Mouse (Mus musculus): Measurements from ENCODE around the gene Reps1. TPM values are rescaled to one million over a fixed set of nuclear protein-coding genes. Genes with fewer than 3 reads are reported as not detected.

Gene Reps1
- total RNA-seq, 2 experiments from 2014 or later, result 22.8 to 25.3 TPM

DNA sequence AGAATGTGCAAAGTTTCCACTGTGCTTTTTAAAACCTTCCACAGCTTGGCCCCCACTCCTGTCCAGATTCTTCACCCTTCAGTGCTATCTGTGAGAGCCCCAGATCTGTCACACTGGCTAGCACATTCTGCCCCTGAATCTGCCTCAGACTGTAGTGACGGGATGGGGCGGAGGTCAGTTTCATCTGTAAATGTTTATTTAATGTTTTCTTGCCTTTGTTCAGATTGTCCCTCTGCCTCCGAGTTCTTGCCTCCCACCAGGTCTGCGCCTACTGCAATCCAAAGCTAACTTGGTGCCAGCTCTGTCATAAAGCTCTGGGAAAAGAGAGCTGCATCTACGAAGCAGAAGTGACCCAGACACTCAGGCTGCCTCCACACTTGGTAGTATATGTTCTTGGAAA lies 18.8 kb upstream of the Reps1 start:
- no peak for DNase-seq
- Histone ChIP-seq H3K27ac (no peak overlapping the region), H3K4me3 (no peak overlapping the region)
- intact Hi-C loops (cut with DNase I), result no loop called here
- TF ChIP-seq CTCF (IDR thresholded peaks at IDR 0.05), result no peak

DNA sequence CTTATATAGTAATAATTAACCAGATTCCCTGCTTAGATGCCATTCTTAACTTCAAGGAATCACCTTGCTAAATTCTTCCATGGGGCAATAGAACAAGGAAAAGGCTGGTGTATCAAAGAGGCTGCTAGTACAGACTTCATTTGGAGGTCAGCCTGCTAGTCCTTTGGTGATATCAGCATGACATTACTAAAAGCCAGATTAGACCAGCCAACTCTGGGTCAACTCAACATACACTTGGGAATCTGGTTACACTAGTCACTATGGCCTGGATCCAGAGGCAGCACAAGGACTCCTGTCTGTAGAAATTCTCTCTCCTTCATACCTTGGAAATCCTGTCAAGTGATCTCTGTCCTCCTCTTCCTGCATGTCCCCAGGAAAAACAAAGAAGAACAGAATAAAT lies 9.3 kb upstream of the Reps1 start:
- no peak for TF ChIP-seq CTCF (IDR thresholded peaks at IDR 0.05)
- no peak overlapping the region for H3K27ac ChIP-seq
- DNase-seq, result no peak
- intact Hi-C loops (cut with DNase I), result no loop called here
- no peak overlapping the region for H3K4me3 ChIP-seq

DNA sequence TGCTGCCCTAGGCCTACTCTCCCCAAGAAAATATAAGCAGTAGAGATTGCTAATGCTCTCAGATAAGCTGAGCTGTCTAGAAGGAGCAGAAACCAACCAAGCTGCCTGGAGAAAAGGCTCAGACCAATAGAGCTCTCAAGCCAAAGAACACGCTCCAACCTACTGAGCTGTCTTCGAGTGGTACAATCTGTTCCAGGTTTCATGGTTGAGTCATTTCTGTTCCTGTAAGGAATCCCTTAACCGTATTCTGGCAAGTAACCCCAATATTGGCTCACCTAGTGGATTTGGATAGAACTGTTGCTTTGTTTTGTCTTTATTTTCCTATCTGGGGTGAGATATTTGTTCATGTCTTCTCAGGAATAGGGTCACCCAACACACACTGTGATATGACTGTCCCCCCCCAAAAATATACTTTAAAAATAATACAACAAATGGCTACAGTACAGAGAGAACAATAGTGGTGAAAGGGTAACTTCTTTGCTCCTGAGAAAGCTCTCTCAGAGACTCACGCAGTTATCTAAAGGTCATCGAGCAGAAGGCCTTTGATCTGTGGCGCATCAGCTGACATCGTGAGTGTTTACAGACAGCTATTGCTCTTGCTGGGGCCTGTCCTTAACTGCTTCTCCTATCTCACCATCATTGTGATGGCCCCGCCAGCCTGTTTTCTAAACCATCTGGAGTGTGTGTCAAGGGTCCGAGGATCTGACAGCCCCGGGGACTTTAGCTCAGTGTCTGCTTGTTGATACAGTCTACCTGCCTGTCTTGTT lies 8.1 kb upstream of the Reps1 start:
- no peak for DNase-seq
- intact Hi-C loops (cut with DNase I), result no loop called here
- Histone ChIP-seq H3K4me3 (no peak overlapping the region), H3K27ac (no peak overlapping the region)
- TF ChIP-seq CTCF (IDR thresholded peaks at IDR 0.05), result no peak

DNA sequence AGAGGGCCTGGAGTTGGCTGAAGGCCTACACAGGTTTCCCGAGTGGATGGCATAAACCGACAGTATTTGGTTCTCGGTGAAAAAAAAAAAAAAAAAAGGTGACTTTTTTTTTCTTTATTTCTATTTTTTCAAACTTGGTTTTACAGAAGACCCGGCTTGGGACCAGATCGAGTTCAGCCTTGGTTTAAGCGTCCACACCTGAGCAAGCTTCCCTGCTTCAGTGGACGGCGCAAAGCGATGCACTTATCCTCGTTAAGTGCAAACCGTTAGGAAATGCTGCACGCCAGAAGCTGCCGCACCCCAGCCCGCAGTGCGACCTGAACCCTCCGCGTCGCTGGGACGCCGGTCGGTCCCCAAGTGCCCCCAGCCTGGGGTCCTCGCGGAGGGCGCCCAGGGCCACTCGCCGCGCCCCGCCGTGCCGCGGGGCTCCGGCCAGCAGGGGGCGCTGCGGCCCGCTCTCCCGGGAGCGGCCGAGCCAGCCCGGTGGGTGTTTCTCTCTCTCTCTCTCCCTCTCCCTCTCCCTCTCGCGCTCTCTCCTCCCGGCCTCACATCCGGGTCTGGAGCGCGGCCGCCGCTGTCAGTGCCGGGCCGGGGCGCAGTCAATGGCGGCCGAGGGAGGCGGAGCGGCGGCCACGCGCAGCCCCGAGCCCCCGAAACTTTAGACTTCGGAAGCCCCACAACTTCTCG lies 509 bp upstream of the Reps1 start:
- intact Hi-C loops (cut with DNase I), result loop anchor here (1.0 to 10.0 kb wide), 3 partner anchors 47 to 320 kb away; no protein-coding TSS in a partner anchor
- TF ChIP-seq CTCF (IDR thresholded peaks at IDR 0.05), result peak; percentile 92; the same call in 1 of the 2 replicates
- peak overlapping the region; percentile 97 for H3K4me3 ChIP-seq
- peak; percentile 90 for DNase-seq
- H3K27ac ChIP-seq, result peak overlapping the region; percentile 93

DNA sequence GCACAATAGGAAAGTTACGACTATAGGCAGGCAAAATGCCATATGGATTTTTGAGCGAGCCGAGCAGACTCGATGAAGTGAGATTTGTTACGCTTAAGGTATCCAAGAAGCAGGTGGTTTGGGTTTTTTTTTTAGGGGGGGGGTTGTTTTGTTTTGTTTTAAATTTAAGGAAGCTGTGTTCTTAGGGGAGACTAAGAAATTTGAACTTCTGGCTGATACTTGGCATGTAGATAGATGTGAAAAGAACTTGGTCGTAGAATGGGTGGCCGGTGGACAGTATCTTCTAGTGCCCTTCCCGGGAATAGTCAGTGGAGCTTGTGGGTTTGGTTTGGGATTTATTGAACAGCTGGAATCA lies 707 bp downstream of the Reps1 start:
- no peak for DNase-seq
- no peak for TF ChIP-seq CTCF (IDR thresholded peaks at IDR 0.05)
- intact Hi-C loops (cut with DNase I), result loop anchor here (10.0 kb wide), 1 partner anchor 322 kb away; no protein-coding TSS in a partner anchor
- peak overlapping the region; percentile 97 for H3K4me3 ChIP-seq
- peak overlapping the region; percentile 93 for H3K27ac ChIP-seq

DNA sequence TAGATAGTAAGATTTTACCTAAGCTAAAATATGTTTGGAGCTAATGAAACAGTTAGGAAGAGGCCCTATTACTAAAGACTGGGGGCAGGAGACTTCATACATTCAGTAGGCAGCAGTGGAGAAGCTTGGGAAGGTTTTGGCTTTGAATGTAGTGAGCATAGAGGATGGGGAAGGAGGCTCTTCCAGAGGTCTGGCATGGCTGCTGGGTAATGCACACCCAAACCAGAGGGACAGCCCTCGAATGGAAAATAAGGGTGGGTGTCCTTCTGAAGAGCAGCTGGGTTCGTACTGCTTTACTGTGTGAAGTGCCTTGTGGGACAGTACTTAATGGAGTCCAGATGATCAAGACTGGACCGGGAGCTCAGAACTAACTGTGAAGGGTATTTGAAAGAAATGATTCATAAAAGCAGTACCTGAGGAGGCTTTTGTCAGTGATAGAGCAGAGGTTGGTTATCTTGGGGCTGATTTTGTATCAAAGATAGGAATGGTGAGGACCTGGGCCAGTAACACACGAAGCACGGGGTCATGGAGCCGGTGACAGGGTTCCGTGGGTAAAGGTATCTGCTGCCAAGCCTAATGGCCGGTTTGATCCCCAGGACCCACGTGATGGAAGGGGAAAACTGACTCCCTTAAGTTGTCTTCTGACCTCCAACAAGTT lies 3.1 kb downstream of the Reps1 start:
- no peak for TF ChIP-seq CTCF (IDR thresholded peaks at IDR 0.05)
- intact Hi-C loops (cut with DNase I), result loop anchor here (10.0 kb wide), 1 partner anchor 324 kb away; no protein-coding TSS in a partner anchor
- no peak for DNase-seq
- no peak overlapping the region for H3K27ac ChIP-seq
- no peak overlapping the region for H3K4me3 ChIP-seq

DNA sequence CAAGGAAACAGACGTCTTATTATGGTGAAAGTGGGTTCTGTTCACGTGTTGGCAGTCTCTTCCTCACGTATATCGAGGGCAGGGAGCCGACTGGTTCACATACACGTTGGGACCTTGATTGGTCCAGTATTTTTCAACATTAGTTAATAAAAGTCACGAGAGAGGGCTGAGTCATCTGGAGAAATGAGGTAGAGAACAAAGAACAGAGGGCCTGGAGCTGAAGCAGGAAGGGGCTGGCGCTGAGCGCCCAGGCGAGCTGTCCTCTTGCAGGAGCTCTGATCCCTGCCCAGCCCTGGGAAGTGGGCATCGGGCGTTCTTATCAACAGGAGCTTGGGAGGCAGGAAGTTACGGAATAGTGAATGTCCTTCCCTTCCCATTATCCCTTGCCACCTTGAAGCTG lies 4.1 kb downstream of the Reps1 start:
- intact Hi-C loops (cut with DNase I), result loop anchor here (10.0 kb wide), 1 partner anchor 325 kb away; no protein-coding TSS in a partner anchor
- no peak for TF ChIP-seq CTCF (IDR thresholded peaks at IDR 0.05)

DNA sequence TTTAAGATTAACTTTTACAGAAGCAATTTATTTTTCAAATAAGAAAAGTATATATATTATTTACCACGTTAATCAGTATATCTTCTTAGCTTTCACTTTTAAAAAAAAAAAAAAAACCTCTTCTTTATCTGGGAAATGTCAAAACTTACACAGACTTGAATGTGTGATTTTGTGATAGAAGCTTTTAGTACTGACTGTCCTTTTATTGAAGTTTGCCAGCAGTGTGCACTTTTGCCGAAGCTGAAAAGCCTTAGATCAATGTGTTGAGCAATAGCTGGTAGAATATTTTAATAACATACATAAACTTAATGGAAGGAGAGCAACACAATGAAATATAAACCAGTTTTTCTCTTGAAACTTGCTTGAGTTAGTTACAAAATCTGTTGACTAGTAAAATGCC lies 5.1 kb downstream of the Reps1 start:
- H3K27ac ChIP-seq, result no peak overlapping the region
- intact Hi-C loops (cut with DNase I), result no loop called here
- TF ChIP-seq CTCF (IDR thresholded peaks at IDR 0.05), result no peak
- H3K4me3 ChIP-seq, result no peak overlapping the region
- DNase-seq, result no peak

More for the DNA sequence above, 4.1 kb downstream of the Reps1 start:
- no peak for DNase-seq
- Histone ChIP-seq H3K4me3 (no peak overlapping the region), H3K27ac (no peak overlapping the region)

DNA sequence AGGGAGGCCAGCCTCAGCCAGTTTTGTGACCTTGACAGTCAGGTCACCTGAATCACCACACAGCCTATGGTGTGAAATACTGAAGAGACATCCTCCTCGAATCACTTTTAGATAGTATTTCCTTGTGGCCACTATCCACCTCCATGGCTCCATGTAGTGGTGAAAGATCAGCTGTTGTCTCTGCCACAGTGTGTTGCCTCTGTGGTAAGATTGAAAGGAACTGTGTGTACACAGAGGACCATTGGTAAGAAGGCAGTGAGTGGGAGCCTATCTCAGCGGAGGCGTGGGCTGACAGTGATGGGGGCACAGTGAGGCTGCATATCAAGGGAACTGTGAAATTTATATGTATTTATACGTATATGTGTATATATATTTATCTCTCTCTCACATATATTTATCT lies 5.9 kb downstream of the Reps1 start:
- intact Hi-C loops (cut with DNase I), result no loop called here
- Histone ChIP-seq H3K27ac (peak overlapping the region; percentile 25; the same call in 1 of the 2 replicates), H3K4me3 (no peak overlapping the region)
- no peak for DNase-seq
- no peak for TF ChIP-seq CTCF (IDR thresholded peaks at IDR 0.05)

DNA sequence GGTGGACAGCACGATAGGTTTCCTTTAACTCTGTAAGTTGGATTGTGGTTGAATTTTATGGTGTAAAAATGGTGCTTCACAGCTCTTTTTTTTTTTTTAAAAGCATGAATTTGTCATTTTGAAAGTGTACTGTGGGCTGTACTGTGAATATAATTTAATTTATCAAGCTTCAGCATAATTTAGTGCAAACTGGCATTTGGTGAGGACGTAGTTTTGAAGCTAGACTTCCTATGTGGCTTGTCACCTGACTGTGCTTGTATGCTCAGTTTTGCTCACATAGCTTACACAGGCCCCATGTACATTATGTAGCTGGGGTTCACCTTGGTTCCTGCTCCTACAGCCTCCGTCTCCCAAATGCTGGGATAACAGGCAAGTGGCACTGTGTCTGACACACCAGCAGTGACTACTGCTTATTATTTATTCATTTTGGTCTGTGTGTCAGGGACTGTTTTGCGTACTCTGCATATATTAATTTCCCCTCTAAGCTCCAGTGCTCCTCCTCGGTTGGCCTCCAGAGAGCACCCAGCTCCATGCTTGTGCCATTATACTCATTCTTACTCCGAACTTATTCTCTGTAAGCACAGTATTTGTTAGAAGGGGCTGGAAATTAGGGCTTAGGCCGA lies 9.1 kb downstream of the Reps1 start:
- no peak overlapping the region for H3K4me3 ChIP-seq
- no peak overlapping the region for H3K27ac ChIP-seq
- DNase-seq, result no peak
- intact Hi-C loops (cut with DNase I), result no loop called here
- no peak for TF ChIP-seq CTCF (IDR thresholded peaks at IDR 0.05)

DNA sequence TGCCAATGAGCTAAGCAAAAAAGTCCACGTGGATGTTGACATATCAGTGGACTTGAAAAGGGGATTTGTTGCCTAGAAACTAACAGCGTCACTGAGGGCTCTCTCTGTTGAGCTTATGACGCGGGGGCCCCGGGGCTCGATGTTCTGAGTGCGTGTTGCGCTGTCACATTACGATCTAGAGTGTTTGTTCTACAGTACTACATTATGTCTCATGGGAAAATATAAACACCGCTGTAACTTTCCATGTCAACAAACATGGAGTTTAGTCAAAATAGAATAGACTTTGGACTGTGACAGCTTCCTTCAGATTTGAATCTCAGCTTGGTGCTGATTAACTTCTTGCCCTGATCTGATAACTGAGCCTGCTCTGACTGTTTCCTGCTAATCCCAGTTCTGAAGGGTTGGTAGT lies 10.4 kb downstream of the Reps1 start:
- no peak for DNase-seq
- intact Hi-C loops (cut with DNase I), result no loop called here
- TF ChIP-seq CTCF (IDR thresholded peaks at IDR 0.05), result no peak
- Histone ChIP-seq H3K4me3 (no peak overlapping the region), H3K27ac (no peak overlapping the region)

DNA sequence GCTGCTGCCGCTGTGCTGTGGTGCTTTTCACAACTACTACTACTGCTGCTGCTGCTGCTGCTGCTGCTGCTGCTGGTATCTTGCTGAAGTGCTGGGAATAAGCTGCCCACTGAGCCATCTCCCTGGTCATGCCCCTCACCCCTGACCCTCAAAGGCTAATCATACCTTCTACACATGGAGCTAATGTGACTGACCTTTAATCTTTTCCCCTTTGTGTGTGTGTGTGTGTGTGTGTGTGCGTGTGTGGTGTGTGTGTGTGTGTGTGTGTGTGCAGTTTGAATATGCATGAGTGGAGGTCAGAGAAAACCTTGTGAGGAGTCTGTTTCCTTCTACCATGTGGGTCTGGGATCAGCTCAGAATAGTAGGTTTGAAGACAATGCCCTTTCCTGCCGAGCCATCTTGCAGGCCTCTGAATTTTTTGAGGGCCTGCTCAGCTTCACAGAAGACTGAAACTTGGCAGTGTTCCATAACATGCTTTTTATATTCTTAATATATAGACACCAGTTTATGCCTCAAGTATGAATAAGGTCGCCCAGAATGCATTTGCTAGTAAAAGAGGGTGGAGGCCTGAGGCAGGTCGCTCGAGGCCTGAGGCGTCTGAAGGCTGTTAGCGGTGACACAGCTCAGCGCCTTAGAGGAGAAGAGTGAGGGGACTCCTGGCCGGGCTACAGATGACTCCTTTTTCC lies 12.2 kb downstream of the Reps1 start:
- TF ChIP-seq CTCF (IDR thresholded peaks at IDR 0.05), result no peak
- Histone ChIP-seq H3K27ac (no peak overlapping the region), H3K4me3 (no peak overlapping the region)
- no peak for DNase-seq
- intact Hi-C loops (cut with DNase I), result no loop called here

Data from gastrocnemius, adult 2 months (tissue).